Mouse (Mus musculus) midbrain, embryonic 16.5 days (tissue): ENCODE data around the gene Gm27021. TPM values are rescaled to one million over a fixed set of nuclear protein-coding genes. Genes with fewer than 3 reads are reported as not detected.

ENCODE experiments used
- ATAC-seq: fragments of 200-750 bp; cut with Nextera tagmentation; 2 replicates; pipeline ENCODE4 v1.8.0; 2017; ENCODE audit warnings: moderate TSS enrichment
- H3K27ac ChIP-seq: fragments of 300-500 bp; sonication (generic); 2 replicates; pipeline ENCODE4 v1.5.1; 2014; ENCODE audit warnings: mild to moderate bottlenecking, low read length, mixed read lengths
- H3K27me3 ChIP-seq: fragments of 300-500 bp; sonication (generic); 2 replicates; pipeline ENCODE4 v1.6.1; 2014; ENCODE audit warnings: low read depth, low read length, mixed read lengths; ENCODE audit not compliant: control insufficient read depth, insufficient read depth
- H3K36me3 ChIP-seq: fragments of 300-500 bp; sonication (generic); 2 replicates; pipeline ENCODE4 v1.6.1; 2014; ENCODE audit warnings: mild to moderate bottlenecking, low read length, moderate library complexity, mixed read lengths; ENCODE audit not compliant: control insufficient read depth, insufficient read depth
- H3K4me1 ChIP-seq: fragments of 300-500 bp; sonication (generic); 2 replicates; pipeline ENCODE4 v1.6.1; 2014; ENCODE audit warnings: mild to moderate bottlenecking, low read length, mixed read lengths; ENCODE audit not compliant: control insufficient read depth, insufficient read depth
- H3K4me2 ChIP-seq: fragments of 300-500 bp; sonication (generic); 2 replicates; pipeline ENCODE4 v1.6.1; 2014; ENCODE audit warnings: mild to moderate bottlenecking, low read length, mixed read lengths
- H3K4me3 ChIP-seq: fragments of 300-500 bp; sonication (generic); 2 replicates; pipeline ENCODE4 v1.5.1; 2014; ENCODE audit warnings: low read depth, mild to moderate bottlenecking, low read length, moderate library complexity, mixed read lengths
- H3K9ac ChIP-seq: fragments of 300-500 bp; sonication (generic); 2 replicates; pipeline ENCODE4 v1.6.1; 2014; ENCODE audit warnings: low read depth, low read length, mixed read lengths
- H3K9me3 ChIP-seq: fragments of 300-500 bp; sonication (generic); replicated peaks from 2 replicates; pipeline ENCODE4 v1.6.1; 2014; ENCODE audit warnings: mild to moderate bottlenecking, low read length, mixed read lengths; ENCODE audit not compliant: control insufficient read depth, poor library complexity, severe bottlenecking
- WGBS: fragments of 180-500 bp; shearing (Covaris S2); extraction: QIAGEN DNeasy Blood & Tissue Kit; methylation state at CpG from one replicate; pipeline ENCODE4 v1.1.7; 2014; 5-methylcytosine and 5-hydroxymethylcytosine counted together
- polyA plus RNA-seq: library from polyadenylated mRNA; unstranded; fragments of >200 nt; fragmentation: Nextera tagmentation; extraction: Ambion mirVana; gene quantifications from 2 replicates; pipeline ENCODE4 v1.2.1, GENCODE M21; 2015

Gene Gm27021
- polyA plus RNA-seq, 1 experiment from 2014 or later, result 5.6 TPM

DNA sequence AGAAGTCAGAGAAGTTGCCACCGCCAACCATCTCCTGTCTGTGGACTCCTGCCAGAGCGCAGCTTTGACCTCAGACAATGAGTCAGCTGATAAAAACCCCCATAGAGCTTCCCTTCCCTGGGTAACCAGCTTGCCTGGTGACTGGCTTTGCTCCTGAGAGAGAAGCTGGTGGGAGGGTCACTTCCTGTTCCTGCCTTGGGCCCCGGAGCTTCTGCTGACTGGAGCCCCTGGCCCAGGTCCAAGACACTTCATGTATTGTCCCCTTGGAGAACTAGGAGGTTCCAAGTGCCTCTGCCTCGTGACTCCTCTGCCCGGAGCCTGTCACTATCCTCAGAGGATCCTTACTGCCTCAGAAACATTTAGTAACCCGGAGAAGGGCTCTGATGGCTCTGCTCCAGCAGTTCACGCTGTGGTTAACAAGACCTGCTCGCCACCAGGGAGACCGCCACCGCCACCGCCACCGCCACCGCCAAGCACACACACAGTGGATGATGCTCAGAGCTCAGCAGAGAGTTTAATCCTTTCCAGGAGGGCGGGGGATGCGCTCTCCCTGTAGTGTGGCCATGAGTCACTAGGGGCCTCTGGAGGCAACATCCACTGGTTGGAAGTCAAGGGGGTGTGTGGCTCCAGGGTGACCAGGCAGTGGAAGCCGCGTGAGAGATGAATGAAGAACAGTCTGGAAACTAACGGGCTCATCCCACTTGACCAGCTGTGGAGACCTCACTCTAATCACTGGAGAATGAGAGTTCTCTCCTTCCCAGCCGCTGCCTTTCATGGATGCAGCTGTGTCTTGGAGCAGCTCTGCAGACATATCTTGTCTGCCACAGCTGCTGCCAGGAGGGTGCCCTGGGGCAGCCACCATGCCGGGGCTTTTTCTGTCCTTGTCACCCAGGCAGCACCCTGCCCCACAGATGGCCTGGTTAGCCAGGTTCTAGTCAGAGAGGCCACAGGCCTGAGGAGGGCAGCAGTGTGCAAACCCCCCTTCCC is 103.7 kb downstream of the Gm27021 start:
- Histone ChIP-seq H3K27me3 (no peaks in the 10 kb centered on the region), H3K9me3 (no peaks in the 10 kb centered on the region), H3K9ac (peak overlapping the region; percentile 35; the same call in 1 of the 2 replicates), H3K36me3 (peaks cover 21% of the 10 kb centered on the region), H3K27ac (peak overlapping the region; percentile 62), H3K4me1 (peaks cover 59% of the 10 kb centered on the region), H3K4me2 (peak overlapping the region; percentile 9; the same call in 1 of the 2 replicates), H3K4me3 (no peak overlapping the region)
- WGBS, result 7% methylated on average over 20 of the region's 20 CpGs
- ATAC-seq, result peak; percentile 67

DNA sequence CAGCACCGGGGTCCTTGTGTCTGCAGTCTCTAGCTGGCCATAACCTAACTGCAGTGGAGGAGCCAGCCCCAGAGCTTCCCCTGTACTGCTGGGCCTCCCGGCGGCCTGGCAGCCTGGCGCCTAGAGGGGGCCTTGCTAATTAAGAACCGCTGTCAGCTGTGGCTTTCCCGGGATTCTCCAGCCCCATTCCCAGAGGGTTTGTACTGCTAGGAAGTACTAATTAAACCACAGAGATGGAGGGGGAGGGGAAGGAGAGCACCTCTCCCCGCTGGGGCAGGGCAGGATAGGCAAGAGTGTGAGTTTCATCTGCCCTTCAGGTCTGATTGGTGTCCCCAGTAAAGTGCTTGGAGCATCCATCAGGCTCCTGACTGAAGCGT is 104.5 kb downstream of the Gm27021 start:
- H3K27ac ChIP-seq, result peak overlapping the region; percentile 62
- peaks cover 64% of the 10 kb centered on the region for H3K4me1 ChIP-seq
- 10% methylated on average over 8 of the region's 8 CpGs for WGBS
- H3K27me3 ChIP-seq, result no peaks in the 10 kb centered on the region
- peaks cover 13% of the 10 kb centered on the region for H3K36me3 ChIP-seq
- H3K9me3 ChIP-seq, result no peaks in the 10 kb centered on the region
- no peak overlapping the region for H3K4me3 ChIP-seq
- no peak for ATAC-seq
- no peak overlapping the region for H3K4me2 ChIP-seq
- no peak overlapping the region; the same call in 1 of the 2 replicates for H3K9ac ChIP-seq

GRCm38 (mm10) chr8:120562680-120563347 is 105.1 kb downstream of the Gm27021 start:
- ATAC-seq, result no peak
- WGBS, result 76% methylated on average over 18 of the region's 18 CpGs
- no peak overlapping the region for H3K4me2 ChIP-seq
- no peaks in the 10 kb centered on the region for H3K9me3 ChIP-seq
- H3K36me3 ChIP-seq, result peaks cover 8% of the 10 kb centered on the region
- peak overlapping the region; percentile 31; the same call in 1 of the 2 replicates for H3K9ac ChIP-seq
- no peaks in the 10 kb centered on the region for H3K27me3 ChIP-seq
- peaks cover 69% of the 10 kb centered on the region for H3K4me1 ChIP-seq
- peak overlapping the region; percentile 62 for H3K27ac ChIP-seq
- H3K4me3 ChIP-seq, result no peak overlapping the region

GRCm38 (mm10) chr8:120561539-120562435 is 106.1 kb downstream of the Gm27021 start:
- no peak overlapping the region for H3K9ac ChIP-seq
- no peak overlapping the region for H3K4me3 ChIP-seq
- ATAC-seq, result no peak
- no peak overlapping the region for H3K4me2 ChIP-seq
- H3K9me3 ChIP-seq, result no peaks in the 10 kb centered on the region
- H3K4me1 ChIP-seq, result peaks cover 79% of the 10 kb centered on the region
- 83% methylated on average over 22 of the region's 22 CpGs for WGBS
- no peak overlapping the region for H3K27ac ChIP-seq
- H3K27me3 ChIP-seq, result no peaks in the 10 kb centered on the region
- H3K36me3 ChIP-seq, result no peaks in the 10 kb centered on the region; the same call in 1 of the 2 replicates

DNA sequence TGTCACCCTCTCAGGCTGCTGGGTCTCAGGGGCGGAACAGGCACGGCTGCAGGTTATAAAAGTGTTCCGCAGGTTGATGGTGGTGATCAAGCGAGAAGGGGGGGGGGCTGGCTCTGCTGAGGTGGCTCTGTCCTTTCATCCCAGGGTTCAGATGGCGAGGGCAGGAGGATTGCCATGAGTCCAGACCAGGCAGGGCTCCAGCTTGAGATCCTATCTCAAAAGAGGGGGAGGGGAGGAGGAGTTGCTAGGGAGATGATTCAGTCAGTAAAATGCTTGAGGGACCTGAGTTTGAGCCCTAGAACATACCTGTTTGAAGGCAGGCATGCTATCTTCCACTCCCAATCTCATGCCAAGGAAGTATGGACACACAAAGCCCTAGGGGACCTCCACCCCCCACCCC is 107.3 kb downstream of the Gm27021 start:
- no peak for ATAC-seq
- no peaks in the 10 kb centered on the region for H3K36me3 ChIP-seq
- H3K4me1 ChIP-seq, result peaks cover 91% of the 10 kb centered on the region
- no peaks in the 10 kb centered on the region for H3K27me3 ChIP-seq
- H3K4me3 ChIP-seq, result no peak overlapping the region
- H3K4me2 ChIP-seq, result no peak overlapping the region
- 74% methylated on average over 5 of the region's 5 CpGs for WGBS
- H3K9ac ChIP-seq, result 0 out of 2 replicates have a peak overlapping the region, but pooled peaks have one; percentile 59
- no peaks in the 10 kb centered on the region for H3K9me3 ChIP-seq
- H3K27ac ChIP-seq, result no peak overlapping the region; the same call in 1 of the 2 replicates

GRCm38 (mm10) chr8:120559654-120560053 is 108.2 kb downstream of the Gm27021 start:
- peaks cover 85% of the 10 kb centered on the region for H3K4me1 ChIP-seq
- peak overlapping the region; percentile 59; the same call in 1 of the 2 replicates for H3K9ac ChIP-seq
- no peak overlapping the region for H3K4me3 ChIP-seq
- ATAC-seq, result peak; percentile 16; the same call in 1 of the 2 replicates
- H3K4me2 ChIP-seq, result peak overlapping the region; percentile 12; the same call in 1 of the 2 replicates
- no peaks in the 10 kb centered on the region for H3K9me3 ChIP-seq
- no peaks in the 10 kb centered on the region for H3K27me3 ChIP-seq
- peak overlapping the region; percentile 44 for H3K27ac ChIP-seq
- no peaks in the 10 kb centered on the region for H3K36me3 ChIP-seq
- WGBS, result 9% methylated on average over 11 of the region's 11 CpGs

Other genes starting within 250 kb of the Gm27021 start
- gene Gins2, start 78.8 kb downstream of the Gm27021 start, polyA plus RNA-seq, result 10.7 and 13.3 TPM in 2 replicates
- 18.2 and 22.2 TPM in 2 replicates for gene 1190005I06Rik, start 20.4 kb downstream of the Gm27021 start, polyA plus RNA-seq
- gene Cox4i1, start 143 bp upstream of the Gm27021 start, polyA plus RNA-seq, result 1,051 and 1,134 TPM in 2 replicates
- 99.5 and 105 TPM in 2 replicates for gene Emc8, start 494 bp upstream of the Gm27021 start, polyA plus RNA-seq
- 3.9 TPM in 2 replicates for gene Irf8, start 68.3 kb upstream of the Gm27021 start, polyA plus RNA-seq